Mouse (Mus musculus) small intestine, adult 2 months (tissue): ENCODE results near the gene Cpa5. TPM values are rescaled to one million over a fixed set of nuclear protein-coding genes. Genes with fewer than 3 reads are reported as not detected.

Experiments used
- H3K27ac ChIP-seq: fragments of 200-500 bp; 2 replicates; pipeline ENCODE4 v1.5.1; 2012; ENCODE audit warnings: low read depth, low read length, control low read depth, inconsistent platforms; ENCODE audit not compliant: insufficient read depth
- H3K27me3 ChIP-seq: fragments of 200-500 bp; 2 replicates; pipeline ENCODE4 v1.6.1; 2012; ENCODE audit warnings: mild to moderate bottlenecking, moderate library complexity, low read length, inconsistent platforms; ENCODE audit not compliant: control insufficient read depth, insufficient read depth
- H3K36me3 ChIP-seq: fragments of 200-500 bp; 2 replicates; pipeline ENCODE4 v1.6.1; 2012; ENCODE audit warnings: mild to moderate bottlenecking, low read length, control low read depth, inconsistent platforms; ENCODE audit not compliant: control insufficient read depth, insufficient read depth
- H3K4me1 ChIP-seq: fragments of 200-500 bp; 2 replicates; pipeline ENCODE4 v1.6.1; 2012; ENCODE audit warnings: low read length, inconsistent platforms, mixed read lengths; ENCODE audit not compliant: control insufficient read depth, insufficient read depth, insufficient read length
- H3K4me3 ChIP-seq: fragments of 200-500 bp; 2 replicates; pipeline ENCODE4 v1.5.1; 2012; ENCODE audit warnings: low read depth, mild to moderate bottlenecking, control low read depth, inconsistent platforms, low read length, moderate library complexity
- CTCF ChIP-seq: fragments of 200-500 bp; IDR thresholded peaks from 2 replicates; pipeline ENCODE4 v1.5.1; 2012; ENCODE audit warnings: low read depth, mild to moderate bottlenecking, control low read depth, inconsistent platforms, low read length, moderate library complexity, mixed read lengths; ENCODE audit not compliant: insufficient replicate concordance, insufficient read length; ENCODE audit errors: extremely low read depth
- POLR2A ChIP-seq: fragments of 200-500 bp; IDR thresholded peaks from 2 replicates; pipeline ENCODE4 v1.6.1; 2012; ENCODE audit warnings: low read depth, mild to moderate bottlenecking, control low read depth, inconsistent platforms, low read length, moderate library complexity
- WGBS: fragments of 180-500 bp; shearing (Covaris S2); methylation state at CpG from one replicate; pipeline ENCODE4 v1.1.7; 2018; 5-methylcytosine and 5-hydroxymethylcytosine counted together
- polyA plus RNA-seq: library from polyadenylated mRNA; depleted of rRNA; stranded (reverse); fragments of >200 nt; gene quantifications from 2 replicates; pipeline ENCODE4 v1.2.3, GENCODE M21; 2012

The Cpa5 gene
- polyA plus RNA-seq, 1 experiment: not detected

DNA sequence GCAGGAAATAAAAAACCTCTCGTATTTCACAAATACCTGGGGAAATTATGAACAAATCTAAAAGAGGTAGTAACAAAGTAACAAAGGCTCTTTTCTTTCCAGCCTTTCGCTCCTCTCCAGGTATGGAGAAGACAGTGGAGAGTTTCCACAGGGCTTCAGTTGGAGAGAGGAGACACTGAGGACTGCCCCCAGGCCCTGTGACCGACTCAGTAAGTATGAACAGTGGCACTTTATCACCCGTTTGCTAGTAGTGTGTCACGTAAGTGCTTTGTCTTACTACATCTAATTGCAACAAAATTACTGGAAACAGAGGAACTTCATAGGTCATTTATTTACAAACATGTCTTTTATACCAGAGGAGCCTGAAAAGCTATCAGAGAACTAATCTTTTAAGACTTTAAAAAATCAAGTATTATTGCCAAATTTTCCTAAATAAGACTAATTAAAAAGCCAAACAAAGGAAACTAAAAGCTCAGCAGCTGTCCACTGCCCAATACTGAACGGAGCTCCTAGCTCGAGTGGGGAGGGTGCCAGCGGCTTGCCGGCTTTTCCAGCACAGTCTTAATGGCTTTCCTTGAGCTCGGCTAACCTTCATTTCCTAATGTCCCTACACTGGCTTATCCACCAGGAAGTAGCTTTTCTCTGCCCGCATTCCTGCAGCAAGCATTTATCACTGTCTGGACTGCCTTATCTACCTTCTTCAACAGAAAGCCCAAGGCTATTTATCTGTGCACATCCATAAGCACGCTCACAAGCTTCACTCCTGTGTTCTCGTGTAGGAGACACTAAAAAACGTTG is 63.2 kb downstream of the Cpa5 start:
- WGBS: 41% methylated on average over 14 of the region's 14 CpGs
- H3K4me3 ChIP-seq: no peak overlapping the region
- no peak overlapping the region for H3K27ac ChIP-seq

DNA sequence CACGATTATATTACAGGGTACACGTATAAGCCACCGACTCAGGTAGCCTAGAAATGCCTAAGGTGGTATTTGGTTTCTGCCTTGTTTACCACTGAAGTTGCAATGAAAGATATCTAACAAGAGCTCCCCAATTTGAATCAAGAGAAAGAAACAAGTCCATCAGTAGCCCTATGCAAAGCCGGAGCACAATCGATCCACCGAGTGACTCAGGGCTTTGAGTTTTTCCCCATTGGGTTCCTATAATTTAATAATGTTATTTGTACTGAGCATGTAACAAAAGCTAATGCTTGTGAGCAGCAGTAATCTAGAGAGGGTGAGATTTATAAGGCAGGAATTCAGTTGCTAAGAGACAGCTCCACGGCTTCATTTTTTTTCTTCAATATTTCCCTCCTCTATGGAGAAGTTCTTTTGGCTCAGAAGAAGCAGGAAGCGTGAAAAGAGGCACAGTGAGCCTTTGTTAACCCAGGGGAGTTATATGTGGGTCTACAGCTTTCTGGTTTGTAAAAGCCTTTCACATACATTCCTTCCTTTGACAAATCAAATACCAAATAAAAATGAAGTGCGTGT is 64.0 kb downstream of the Cpa5 start:
- H3K27ac ChIP-seq: no peak overlapping the region
- no peaks in the 10 kb centered on the region for H3K27me3 ChIP-seq
- TF ChIP-seq CTCF (no peak), POLR2A (no peak)
- H3K4me3 ChIP-seq: no peak overlapping the region
- peaks cover 2% of the 10 kb centered on the region; the same call in 1 of the 2 replicates for H3K4me1 ChIP-seq
- 60% methylated on average over 9 of the region's 9 CpGs for WGBS
- H3K36me3 ChIP-seq: no peaks in the 10 kb centered on the region

More for the DNA sequence above, 63.2 kb downstream of the Cpa5 start:
- Histone ChIP-seq H3K4me1 (peaks cover 2% of the 10 kb centered on the region; the same call in 1 of the 2 replicates), H3K36me3 (no peaks in the 10 kb centered on the region), H3K27me3 (no peaks in the 10 kb centered on the region)
- TF ChIP-seq POLR2A (no peak), CTCF (no peak)

DNA sequence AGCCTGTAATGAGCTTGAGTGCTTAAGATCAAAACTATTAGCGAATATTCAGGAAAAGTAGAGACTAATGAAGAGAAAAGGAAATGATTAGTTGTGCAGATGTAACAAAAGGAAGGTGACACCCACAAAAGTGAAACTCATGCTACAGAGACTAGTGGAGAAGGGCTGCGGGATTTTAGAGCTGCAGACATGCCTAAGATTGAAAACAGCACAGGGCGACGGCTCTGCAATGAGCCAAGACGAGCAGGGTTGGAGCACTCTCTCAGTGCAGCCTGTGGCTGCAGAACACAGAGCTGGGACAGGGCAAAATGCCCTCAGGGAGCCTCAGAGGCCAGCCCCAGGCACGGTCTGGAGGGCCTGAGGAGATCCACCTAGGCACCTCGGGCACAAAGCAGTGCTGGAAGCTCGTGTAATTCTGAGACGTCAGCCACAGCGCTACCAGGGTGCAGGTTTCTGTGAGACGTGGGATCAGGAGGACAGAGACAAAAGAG is 64.5 kb downstream of the Cpa5 start:
- WGBS: 75% methylated on average over 11 of the region's 11 CpGs

DNA sequence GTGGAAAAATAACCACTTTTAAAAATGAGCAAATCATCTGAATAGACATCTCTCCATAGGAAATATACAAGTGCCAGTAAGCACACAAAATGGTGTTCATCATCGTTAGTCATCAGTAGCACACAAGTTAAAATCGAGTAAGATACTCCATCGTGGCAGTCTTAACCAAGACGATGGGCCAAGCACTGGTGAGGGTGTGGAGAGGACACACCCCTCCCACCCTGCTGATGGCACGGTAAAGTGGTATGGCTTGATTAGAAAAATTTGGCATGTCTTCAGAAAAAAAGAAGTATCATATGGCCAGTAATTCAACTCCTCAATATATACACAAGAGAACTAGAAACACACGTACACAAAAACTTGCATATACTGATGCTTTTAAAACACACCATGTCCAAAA is 65.7 kb downstream of the Cpa5 start:
- Histone ChIP-seq H3K4me3 (no peak overlapping the region), H3K27ac (no peak overlapping the region), H3K36me3 (no peaks in the 10 kb centered on the region), H3K27me3 (no peaks in the 10 kb centered on the region), H3K4me1 (peaks cover 2% of the 10 kb centered on the region; the same call in 1 of the 2 replicates)
- 90% methylated on average over 6 of the region's 6 CpGs for WGBS
- TF ChIP-seq POLR2A: no peak
- TF ChIP-seq CTCF: no peak

More for the DNA sequence above, 64.5 kb downstream of the Cpa5 start:
- Histone ChIP-seq H3K27me3 (no peaks in the 10 kb centered on the region), H3K4me3 (no peak overlapping the region), H3K4me1 (peaks cover 2% of the 10 kb centered on the region; the same call in 1 of the 2 replicates), H3K36me3 (no peaks in the 10 kb centered on the region), H3K27ac (no peak overlapping the region)
- TF ChIP-seq POLR2A: no peak
- no peak for TF ChIP-seq CTCF

DNA sequence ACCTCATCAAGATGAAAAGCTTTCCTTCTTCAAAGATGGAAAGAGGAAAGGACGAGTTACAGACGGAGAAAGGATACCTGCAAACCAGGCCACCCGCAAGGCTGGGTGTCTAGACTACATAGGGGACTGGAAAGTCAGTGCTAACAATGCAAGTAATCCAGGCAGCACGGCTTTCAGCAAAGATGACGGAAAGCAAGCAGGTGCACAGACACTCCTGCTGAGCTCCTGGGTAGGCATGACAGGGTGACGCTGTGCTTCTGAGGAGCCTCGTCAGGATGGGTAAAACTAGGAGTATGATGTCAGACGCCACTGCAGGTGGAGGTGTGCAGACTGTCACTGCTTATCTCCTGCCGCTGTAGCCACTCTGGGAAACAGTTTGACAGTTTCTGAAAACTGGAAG is 66.8 kb downstream of the Cpa5 start:
- Histone ChIP-seq H3K27me3 (no peaks in the 10 kb centered on the region), H3K4me1 (peaks cover 2% of the 10 kb centered on the region; the same call in 1 of the 2 replicates), H3K36me3 (no peaks in the 10 kb centered on the region), H3K4me3 (no peak overlapping the region), H3K27ac (no peak overlapping the region)
- 94% methylated on average over 9 of the region's 9 CpGs for WGBS
- TF ChIP-seq POLR2A (no peak), CTCF (no peak)

DNA sequence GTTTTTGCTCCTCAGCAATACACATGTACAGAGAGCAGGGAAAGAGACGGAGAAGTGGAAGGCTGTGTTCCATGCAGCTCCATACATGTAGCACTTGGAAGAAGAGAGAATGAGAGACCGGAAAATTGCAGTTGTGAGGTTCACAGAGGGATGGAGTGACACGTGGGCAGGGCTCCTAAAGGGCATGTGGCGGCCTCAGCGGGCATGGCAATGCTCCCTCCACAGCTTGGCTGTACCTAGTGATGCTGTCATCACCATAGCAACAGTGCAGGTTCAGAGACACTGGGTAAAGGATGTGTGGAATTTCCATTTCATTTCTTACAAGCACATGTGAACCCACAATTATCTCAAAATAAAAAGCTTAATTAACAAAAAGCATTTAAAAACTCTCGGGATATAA is 67.7 kb downstream of the Cpa5 start:
- TF ChIP-seq POLR2A (no peak), CTCF (no peak)
- peaks cover 2% of the 10 kb centered on the region; the same call in 1 of the 2 replicates for H3K4me1 ChIP-seq
- H3K27me3 ChIP-seq: no peaks in the 10 kb centered on the region
- no peak overlapping the region for H3K4me3 ChIP-seq
- WGBS: 89% methylated on average over 6 of the region's 6 CpGs
- H3K27ac ChIP-seq: no peak overlapping the region
- H3K36me3 ChIP-seq: no peaks in the 10 kb centered on the region

DNA sequence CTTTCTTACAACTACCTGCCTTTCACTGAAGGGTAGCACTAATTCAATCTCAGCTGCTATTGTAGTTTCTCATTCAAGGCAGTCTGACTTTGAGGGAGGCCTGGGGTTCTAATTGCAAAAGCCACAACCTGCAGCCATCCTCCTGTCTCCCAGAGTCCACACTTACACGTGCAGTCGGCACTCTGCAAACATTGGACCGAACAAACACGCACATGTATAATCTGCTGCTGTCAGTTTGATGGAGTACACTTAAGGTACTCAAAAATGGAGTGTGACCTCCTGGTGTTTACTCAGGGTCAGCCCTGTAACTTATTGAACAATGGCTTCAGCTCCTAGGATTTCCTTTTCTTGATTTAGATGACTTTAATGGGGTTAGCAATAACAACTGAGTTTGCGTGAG is 68.8 kb downstream of the Cpa5 start:
- WGBS: 77% methylated on average over 5 of the region's 5 CpGs
- Histone ChIP-seq H3K4me1 (no peaks in the 10 kb centered on the region), H3K27ac (no peak overlapping the region), H3K27me3 (no peaks in the 10 kb centered on the region), H3K36me3 (no peaks in the 10 kb centered on the region), H3K4me3 (no peak overlapping the region)
- TF ChIP-seq CTCF (no peak), POLR2A (no peak)
